Mouse (Mus musculus) frontal cortex, adult 2 months (tissue): Measurements from ENCODE around the gene Rdh11. TPM values are rescaled to one million over a fixed set of nuclear protein-coding genes. Genes with fewer than 3 reads are reported as not detected.
A peak's percentile ranks its signal among the peaks of the same experiment; 100 is the strongest.
"Not testable (repeated sequence)": the region's sequence is repeated elsewhere in the genome, so short reads cannot be mapped to it uniquely, and the experiment has no call there.

Source experiments
- DNase-seq, 2 experiments: peaks; one replicate each; pipeline ENCODE4 v3.0.0; 2022; ENCODE audit warnings: low spot score in 1 of 2; ENCODE audit errors: extremely low spot score in 1 of 2
- polyA plus RNA-seq: library from polyadenylated mRNA; depleted of rRNA; stranded (reverse); fragments of >200 nt; gene quantifications from 2 replicates; pipeline ENCODE4 v1.2.3, GENCODE M21; 2012; rRNA removed

Gene Rdh11
- 18.9 and 20.4 TPM in 2 replicates for polyA plus RNA-seq

DNA sequence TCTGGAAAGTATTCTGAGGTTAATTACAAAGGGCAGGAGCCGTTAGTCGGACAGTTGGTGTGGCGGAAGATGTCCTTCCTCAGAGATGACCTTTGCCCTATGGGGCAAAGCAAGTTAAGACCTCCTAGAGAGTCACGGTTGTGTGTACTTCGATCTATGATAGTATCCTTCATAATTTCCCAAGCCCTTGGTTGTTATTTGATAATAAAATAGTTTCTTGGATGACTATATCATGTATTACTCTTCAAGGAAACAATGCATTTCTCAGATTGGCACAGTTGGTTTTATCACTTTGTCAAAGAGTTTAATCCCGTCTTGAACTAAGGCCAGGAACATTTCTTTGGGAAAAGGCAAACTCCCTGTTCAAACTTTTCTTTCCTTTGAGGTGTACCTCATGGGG is at the start of gene Rdh11:
Rdh11 (minus strand) TSS at position 101 of the 400 bp plus-strand sequence.
- no peak for DNase-seq

DNA sequence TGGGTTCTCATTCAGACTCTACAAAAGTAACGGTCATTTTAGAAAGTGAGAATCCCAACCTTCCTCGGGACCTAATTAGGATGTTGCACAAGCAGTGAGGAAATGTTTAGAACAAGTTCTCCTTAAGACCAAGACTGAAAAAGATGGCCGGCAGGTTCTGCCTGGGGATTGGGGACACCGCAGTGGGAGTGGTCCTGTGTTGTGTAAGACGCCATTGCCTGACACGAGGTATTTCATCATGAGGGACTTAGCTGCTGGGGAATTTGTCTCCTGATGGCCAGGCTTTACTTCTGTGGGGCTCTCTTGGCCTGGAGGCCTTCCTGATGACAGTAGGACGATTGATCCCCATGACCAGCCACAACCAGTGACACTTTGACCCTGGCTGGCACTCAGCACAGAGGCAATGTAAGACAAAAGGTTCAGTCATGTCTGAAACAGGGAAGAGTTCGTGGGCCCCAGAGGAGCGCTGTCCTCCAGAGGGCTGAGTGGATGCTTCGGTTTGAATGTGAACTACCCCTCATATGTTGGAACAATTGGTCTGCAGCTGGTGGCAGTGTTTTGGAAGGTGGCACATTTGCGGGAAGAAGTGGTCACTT is 43.5 kb upstream of the Rdh11 start:
- no peak for DNase-seq

DNA sequence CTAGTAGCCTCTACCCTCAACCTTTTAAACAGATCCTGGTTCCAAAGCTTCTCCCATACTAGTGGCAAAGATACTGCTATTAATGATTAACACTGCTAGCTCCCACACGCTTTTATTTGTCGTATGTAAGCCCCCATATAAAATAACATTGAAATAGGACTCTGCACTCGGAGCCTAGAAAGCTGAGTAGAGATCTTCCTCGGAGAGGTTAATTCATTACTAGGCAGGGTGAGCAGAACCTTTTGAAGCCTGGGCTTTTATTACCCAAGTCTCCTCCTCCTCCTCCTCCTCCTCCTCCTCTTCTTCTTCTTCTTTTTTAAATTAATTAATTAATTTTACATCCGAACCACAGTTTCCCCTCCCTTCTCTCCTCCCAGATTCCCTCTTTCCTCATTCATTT is 25.4 kb upstream of the Rdh11 start:
- no peak for DNase-seq

- no peak for DNase-seq
Observed at GRCm38 (mm10) chr12:79211447-79211846, 19.4 kb upstream of the Rdh11 start.

DNA sequence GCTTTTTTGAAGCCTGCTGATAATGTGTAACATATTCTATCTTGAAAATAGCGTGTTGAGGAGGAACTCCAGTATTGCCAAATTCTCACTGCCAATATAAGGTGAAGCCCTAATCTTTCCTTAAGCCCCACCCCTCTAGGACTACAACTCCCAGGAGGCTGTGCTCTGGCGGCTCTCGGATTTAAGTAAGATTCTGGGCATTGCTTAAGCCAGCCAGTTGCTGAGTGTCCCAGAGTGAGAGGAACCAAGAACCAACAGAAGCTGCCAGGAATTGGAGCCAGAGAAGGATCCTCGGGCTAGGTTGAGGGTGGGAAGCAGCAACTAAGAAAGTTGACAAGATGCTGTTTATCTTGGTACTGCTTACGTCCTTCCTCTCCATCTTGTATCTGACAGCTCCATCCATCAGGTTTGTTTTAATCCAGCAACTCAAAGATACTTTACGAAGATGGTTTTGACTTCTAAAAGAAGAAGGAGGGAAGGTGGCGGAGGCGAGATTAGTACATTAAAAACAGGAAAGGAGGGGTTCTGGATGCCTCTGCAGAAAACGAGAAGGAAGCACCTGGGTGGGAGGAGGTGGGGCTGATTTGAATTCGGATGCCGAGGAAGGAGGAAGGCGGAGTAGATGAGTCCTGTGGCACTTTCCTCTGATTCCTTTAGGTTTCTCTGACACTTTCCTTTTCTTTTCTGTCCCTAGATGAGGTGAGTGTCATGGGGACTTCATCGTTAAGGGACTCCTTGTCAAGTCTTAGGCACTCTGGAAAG is 16.8 kb upstream of the Rdh11 start, which contains the start of gene Rdh12:
Rdh12 (plus strand) TSS at position 212 of the 762 bp plus-strand sequence.
- DNase-seq = peak in 1 of 2 experiments; percentile 58

DNA sequence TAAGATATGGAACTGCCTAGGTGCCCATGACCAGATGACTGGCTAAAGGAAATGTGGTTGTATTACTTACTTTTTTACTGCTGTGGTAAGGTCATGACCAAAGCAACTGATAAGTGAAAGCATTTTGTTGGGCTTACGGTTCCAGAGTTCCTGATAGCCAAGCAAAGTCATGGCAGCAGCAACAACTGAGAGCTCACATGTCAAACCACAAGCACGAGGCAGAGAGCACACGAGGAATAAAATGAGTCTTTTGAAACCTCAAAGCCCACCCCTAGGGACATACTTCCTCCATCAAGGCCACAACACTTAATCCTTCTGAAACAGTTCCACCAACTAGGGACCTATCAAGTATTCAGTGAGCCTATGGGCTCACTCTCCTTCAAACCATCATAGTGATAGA is 9.8 kb upstream of the Rdh11 start:
- DNase-seq = no peak

GRCm38 (mm10) chr12:79197105-79197504 is 5.0 kb upstream of the Rdh11 start:
- DNase-seq = no peak

GRCm38 (mm10) chr12:79193441-79193840 is 1.3 kb upstream of the Rdh11 start:
- peak in 1 of 2 experiments; percentile 83 for DNase-seq

DNA sequence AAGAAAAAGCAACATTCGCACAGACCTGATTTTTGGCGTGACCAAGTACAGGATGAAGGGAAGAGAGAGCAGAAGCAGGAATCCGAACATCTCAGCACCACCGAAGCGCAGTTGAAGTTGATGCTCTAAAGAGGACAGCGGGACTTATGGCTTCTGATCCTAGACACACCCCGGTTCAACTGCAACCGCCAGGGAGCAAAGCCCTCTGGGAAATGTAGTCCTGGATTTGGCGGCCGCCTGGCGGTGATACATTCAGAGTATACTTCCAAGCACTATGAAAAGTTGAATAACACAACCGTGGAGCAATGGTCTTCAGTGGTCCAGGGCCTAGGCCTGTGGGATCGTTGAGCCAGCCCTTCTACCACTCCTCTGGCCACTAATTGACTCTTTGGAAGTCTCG is 392 bp downstream of the Rdh11 start:
- DNase-seq = peak; percentile 48 to 85

DNA sequence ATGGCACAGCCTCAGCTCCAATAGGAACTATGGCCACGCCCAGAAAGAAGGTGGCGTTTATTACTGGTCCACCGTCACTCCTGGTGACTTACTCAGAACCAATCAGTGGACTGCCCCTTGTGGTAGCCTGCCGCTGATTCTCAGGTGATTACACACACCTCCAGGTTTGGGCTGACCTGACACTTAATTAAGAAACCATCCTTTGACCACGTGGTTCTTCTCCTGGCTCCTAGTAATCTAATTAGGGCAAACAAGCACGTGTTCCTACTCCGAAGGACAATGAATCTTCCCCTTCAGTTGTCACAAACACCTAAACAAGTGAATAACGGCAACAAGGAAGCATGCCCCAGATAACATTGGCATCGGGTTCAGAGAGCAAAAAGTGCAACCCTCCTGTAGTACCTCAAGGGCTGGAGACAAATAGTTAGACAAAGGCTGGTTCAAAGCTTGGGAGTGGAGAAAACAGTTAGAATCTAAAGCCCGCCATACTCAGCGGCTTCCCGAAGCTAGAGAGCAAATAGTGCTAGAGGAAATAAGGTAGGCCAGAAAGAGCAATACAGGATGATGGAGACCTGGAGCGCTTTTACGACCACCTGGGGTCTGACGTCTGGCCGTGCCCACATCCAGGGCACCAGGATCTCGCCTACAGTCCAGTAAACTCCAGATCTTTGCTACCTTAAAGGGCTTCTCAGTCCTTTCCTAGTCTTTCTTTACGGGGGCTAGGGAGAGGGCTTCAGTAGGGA is 991 bp downstream of the Rdh11 start:
- peak; percentile 74 to 75 for DNase-seq

- not testable (repeated sequence) for DNase-seq
Observed at GRCm38 (mm10) chr12:79185160-79185559, 6.9 kb downstream of the Rdh11 start.

GRCm38 (mm10) chr12:79175998-79176397 is 16.1 kb downstream of the Rdh11 start:
- no peak for DNase-seq

GRCm38 (mm10) chr12:79173721-79174120 is 18.4 kb downstream of the Rdh11 start:
- no peak for DNase-seq

DNA sequence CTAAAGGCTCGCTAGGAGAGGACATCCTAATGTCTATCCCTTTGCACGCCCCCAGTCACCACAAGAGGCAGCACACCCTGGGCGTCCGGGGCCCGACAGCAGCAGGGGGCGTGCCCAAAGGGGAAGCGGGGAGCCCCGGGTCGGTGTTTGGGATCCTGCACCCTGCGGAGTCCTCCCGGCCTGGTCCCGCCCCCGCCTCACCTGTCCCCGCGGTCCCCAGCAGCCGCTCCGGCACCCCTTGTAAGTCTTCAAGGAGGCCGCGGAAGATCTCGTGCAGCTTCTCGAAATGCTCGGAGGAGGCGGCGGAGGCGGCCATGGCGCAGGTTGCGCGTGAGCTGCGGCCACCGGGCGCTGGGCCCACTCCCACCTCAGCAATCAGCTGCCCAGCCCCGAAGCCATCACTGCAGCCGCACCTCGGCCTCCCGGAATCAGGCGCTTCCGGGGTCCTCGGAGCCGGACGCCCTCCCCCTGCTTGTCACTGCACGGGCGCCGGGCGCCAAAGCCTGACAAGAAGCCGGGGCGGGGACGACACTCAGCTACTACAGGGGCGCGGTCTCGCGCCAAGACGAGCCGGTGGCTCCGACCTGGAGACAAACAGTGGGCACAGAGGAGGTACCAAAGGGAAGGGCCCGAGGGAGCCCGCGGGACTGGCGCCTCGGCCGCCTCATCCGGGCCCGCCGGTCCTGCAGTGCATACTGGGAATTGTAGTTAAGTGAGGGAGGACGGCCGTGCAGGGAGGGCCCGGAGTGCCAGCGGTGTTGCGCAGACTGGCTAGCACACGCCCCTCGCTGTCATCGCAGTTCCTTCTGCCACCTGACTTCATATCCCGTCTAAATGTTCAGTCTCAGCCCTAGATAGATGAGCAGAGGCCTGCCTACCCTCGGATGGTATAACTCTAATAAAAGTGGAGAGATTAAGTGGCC is 19.8 kb downstream of the Rdh11 start, which contains the start of gene Vti1b:
Vti1b (minus strand) TSS at position 649 of the 923 bp plus-strand sequence.
- peak; percentile 89 to 90 for DNase-seq

DNA sequence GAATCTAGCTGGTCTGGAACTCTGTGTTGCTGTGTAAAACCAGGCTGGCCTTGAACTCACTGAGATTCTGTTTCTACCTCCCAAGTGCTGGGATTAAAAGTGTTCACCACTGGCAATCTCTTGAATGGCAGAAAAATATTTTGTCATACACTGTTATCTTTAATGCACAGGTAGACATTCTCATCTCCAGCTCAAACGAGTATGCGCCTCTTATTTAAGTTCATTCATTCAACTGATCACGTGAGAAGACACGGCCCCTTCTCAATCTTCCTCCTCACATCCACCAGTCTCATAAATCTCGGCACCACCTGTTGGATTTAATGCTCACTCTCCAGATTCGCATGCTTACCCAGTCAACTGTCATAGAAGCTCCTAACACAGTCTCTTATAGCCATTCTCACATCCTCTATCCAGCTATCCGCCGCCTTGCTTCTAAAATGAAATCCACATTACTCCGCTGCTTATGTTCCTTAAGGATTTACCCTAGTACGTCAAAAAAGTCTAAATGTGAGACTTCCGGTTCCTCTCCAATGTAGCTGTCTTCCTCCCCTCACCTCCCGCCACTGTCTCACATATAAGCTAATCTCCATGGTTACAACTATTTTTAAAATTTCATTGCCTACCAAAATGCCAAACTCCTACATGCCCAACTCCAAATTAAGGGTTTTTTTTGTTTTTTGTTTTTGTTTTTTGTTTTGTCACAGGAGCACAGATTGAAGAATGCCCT is 20.7 kb downstream of the Rdh11 start:
- peak in 1 of 2 experiments; percentile 58 for DNase-seq

DNA sequence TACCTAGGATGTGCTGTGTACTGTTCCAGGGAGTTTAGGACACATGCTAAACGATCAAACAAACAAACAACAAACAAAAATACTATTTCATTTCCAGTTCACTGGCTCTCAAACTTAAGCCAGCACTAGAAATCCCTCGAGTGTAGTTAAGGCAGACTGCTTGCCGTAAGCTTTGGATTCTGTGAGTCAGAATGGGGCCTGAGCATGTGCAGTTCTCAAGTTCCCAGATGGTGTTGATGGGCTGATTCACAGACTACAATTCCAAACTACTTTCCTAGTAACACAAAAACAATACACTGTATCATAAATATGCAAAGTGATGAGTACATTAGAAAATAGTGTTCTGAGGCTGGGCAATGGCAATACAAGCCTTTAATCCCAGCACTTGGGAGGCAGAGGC is 21.7 kb downstream of the Rdh11 start:
- DNase-seq = peak in 1 of 2 experiments; percentile 52

DNA sequence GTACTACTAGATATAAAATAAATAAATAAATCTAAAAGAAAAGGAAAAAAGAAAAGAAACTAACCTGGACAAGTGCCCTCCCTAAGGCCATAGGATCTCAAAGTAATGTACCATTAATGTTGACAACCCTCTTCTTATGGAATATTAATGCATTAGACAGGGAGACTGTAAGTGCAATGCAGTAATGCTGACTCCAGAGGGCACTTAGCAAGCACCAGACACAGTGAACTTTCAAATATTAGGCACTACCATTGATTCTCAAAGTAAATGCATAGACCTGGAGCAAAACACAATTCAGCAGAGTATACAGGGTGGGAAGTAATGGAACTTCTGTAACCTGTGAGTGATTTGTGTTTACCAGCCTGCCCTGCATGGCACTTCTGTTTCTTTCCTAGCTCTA is 22.9 kb downstream of the Rdh11 start:
- no peak for DNase-seq

GRCm38 (mm10) chr12:79162876-79163275 is 29.2 kb downstream of the Rdh11 start:
- DNase-seq = no peak

DNA sequence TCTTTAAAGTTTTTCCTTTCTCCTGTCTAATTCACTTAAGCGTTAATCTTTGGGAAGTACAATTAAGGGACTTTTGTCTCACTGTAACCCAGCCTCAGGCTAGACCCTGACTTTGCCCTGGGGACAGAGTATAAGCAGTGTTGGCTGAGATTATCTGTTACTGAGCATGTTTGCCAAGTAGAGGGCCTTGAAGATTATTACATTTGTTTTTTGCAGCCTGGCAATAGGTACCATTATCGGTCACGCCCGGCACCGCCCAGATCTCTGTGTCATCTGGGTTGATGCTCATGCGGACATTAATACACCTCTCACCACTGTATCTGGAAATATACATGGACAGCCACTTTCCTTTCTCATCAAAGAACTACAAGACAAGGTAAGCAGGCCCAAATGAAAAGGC is 42.4 kb downstream of the Rdh11 start:
- no peak for DNase-seq

GRCm38 (mm10) chr12:79141384-79141783 is 50.7 kb downstream of the Rdh11 start:
- no peak for DNase-seq
